Mouse (Mus musculus): Measurements from ENCODE around the gene Eomes. TPM values are rescaled to one million over a fixed set of nuclear protein-coding genes. Genes with fewer than 3 reads are reported as not detected.

The Eomes gene
- polyA plus RNA-seq, 1 experiment from 2014 or later: 0.06 TPM

DNA sequence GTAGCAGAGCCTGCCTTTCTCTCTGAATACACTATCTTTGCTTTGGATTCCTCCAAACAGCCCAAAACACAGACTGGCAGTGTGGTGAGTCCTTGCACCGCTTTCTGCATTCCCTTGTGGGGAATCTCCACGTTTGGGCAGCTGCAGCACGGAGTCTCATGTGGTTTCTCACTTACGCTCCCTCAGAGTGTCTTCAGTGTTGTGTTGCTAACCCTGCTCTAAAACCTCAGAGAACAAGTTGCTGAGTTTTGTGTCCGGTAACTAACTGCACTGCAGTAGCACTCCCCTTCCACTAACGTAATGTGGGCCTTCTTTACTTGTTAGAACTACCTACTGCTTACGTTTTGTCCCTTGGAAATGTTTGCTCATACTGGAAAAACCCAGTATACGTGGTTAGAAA is 41.1 kb downstream of the Eomes start:
- Histone ChIP-seq H3K4me2 (replicated peaks; ENCODE audit: low read depth, low read length) (no peak overlapping the region), H3K9ac (replicated peaks; ENCODE audit: low read depth) (no peak overlapping the region), H3K27ac (ENCODE audit: low read length) (no peak overlapping the region), H3K27me3 (replicated peaks; ENCODE audit: insufficient read depth, low read length) (no peaks in the 10 kb centered on the region), H3K36me3 (ENCODE audit: insufficient read depth, low read length) (peaks cover 7% of the 10 kb centered on the region; the same call in 1 of the 2 replicates), H3K4me3 (ENCODE audit: low read depth, low read length) (no peak overlapping the region), H3K9me3 (ENCODE audit: low read length) (no peaks in the 10 kb centered on the region), H3K4me1 (ENCODE audit: insufficient read depth, low read depth, low read length) (no peaks in the 10 kb centered on the region)
- ATAC-seq (no peak), DNase-seq (ENCODE audit: low spot score) (no peak)
- 60% methylated on average over 8 of the region's 8 CpGs for WGBS
- TF ChIP-seq CTCF (IDR thresholded peaks at IDR 0.05) (no peak), EP300 (IDR thresholded peaks at IDR 0.05) (no peak)

DNA sequence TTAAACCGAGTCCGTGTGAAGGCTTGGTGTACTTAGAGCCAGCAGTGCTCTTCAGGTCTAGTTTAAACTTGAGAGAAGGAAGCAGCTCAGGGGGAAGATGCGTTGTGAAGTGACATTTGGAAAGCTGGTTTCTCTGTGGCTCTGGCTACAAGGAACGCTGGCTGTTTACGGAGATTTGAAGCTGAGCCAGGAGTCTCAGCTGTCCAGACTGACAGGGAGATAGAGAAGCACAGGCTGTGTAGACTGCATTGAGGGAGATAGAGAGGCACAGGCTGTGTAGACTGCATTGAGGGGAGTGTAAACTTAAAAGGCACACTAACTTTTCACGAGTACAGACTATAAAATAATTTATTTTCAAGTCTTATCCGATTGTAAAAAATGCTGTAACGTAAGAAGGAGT is 42.0 kb downstream of the Eomes start:
- H3K4me2 ChIP-seq (replicated peaks; ENCODE audit: low read depth, low read length): no peak overlapping the region
- peaks cover 3% of the 10 kb centered on the region for H3K36me3 ChIP-seq (ENCODE audit: insufficient read depth, low read length)
- no peak overlapping the region for H3K27ac ChIP-seq (ENCODE audit: low read length)
- no peak overlapping the region for H3K9ac ChIP-seq (replicated peaks; ENCODE audit: low read depth)
- no peaks in the 10 kb centered on the region for H3K4me1 ChIP-seq (ENCODE audit: insufficient read depth, low read depth, low read length)
- ATAC-seq: 0 out of 2 replicates have a peak, but pooled peaks have one; percentile 30
- WGBS: 34% methylated on average over 8 of the region's 8 CpGs
- no peak for TF ChIP-seq EP300 (IDR thresholded peaks at IDR 0.05)
- no peak for TF ChIP-seq CTCF (IDR thresholded peaks at IDR 0.05)
- DNase-seq (ENCODE audit: low spot score): peak; percentile 60
- no peaks in the 10 kb centered on the region for H3K9me3 ChIP-seq (ENCODE audit: low read length)
- H3K4me3 ChIP-seq (ENCODE audit: low read depth, low read length): no peak overlapping the region
- H3K27me3 ChIP-seq (replicated peaks; ENCODE audit: insufficient read depth, low read length): no peaks in the 10 kb centered on the region

DNA sequence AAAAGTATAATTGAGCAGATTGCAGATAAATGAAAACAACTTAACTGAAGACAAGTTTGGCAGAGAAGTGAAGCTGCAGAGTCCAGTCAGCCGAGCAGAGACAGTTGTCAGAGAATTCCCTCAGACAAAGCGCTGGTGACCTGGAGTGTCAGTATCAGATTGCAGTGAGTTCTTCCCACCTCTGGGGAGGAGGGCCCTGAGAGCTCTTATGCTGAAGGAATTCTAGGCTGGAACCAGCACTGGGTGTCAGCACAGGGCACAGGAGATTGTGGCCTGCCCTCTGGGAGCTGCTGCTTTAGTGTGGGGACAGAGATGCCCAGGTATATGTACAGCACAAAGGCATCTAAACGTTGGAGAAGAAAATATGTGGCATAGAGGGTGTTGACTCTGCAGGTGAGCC is 42.8 kb downstream of the Eomes start:
- Histone ChIP-seq H3K4me1 (ENCODE audit: insufficient read depth, low read depth, low read length) (no peaks in the 10 kb centered on the region), H3K4me3 (ENCODE audit: low read depth, low read length) (no peak overlapping the region), H3K27ac (ENCODE audit: low read length) (no peak overlapping the region), H3K9ac (replicated peaks; ENCODE audit: low read depth) (no peak overlapping the region), H3K27me3 (replicated peaks; ENCODE audit: insufficient read depth, low read length) (no peaks in the 10 kb centered on the region), H3K9me3 (ENCODE audit: low read length) (no peaks in the 10 kb centered on the region), H3K36me3 (ENCODE audit: insufficient read depth, low read length) (peaks cover 8% of the 10 kb centered on the region), H3K4me2 (replicated peaks; ENCODE audit: low read depth, low read length) (no peak overlapping the region)
- ATAC-seq (no peak), DNase-seq (ENCODE audit: low spot score) (no peak)
- WGBS: 34% methylated on average over 3 of the region's 3 CpGs
- no peak for TF ChIP-seq EP300 (IDR thresholded peaks at IDR 0.05)
- no peak for TF ChIP-seq CTCF (IDR thresholded peaks at IDR 0.05)

DNA sequence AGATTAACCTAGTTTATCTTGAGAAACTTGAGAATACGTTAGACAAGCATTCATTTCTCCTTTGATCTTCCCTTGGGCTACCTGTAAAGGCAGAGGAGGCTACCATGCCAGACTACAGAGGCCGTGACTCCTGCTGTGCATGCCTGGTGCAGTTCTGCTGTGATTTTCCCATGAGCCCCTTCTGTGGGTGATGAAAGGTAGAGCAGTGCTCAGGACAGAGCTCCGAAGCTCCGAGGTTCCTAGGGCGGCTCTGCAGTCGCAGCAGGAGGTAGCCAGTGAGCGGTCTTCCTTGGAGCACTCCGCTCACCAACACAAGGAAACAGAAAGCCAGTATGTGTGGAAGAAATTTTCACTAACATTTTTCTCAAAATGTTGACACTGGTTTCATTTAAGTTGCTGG is 43.6 kb downstream of the Eomes start:
- Histone ChIP-seq H3K36me3 (ENCODE audit: insufficient read depth, low read length) (peaks cover 10% of the 10 kb centered on the region), H3K4me1 (ENCODE audit: insufficient read depth, low read depth, low read length) (no peaks in the 10 kb centered on the region), H3K27ac (ENCODE audit: low read length) (no peak overlapping the region), H3K4me3 (ENCODE audit: low read depth, low read length) (no peak overlapping the region), H3K4me2 (replicated peaks; ENCODE audit: low read depth, low read length) (no peak overlapping the region), H3K27me3 (replicated peaks; ENCODE audit: insufficient read depth, low read length) (no peaks in the 10 kb centered on the region), H3K9me3 (ENCODE audit: low read length) (no peaks in the 10 kb centered on the region), H3K9ac (replicated peaks; ENCODE audit: low read depth) (no peak overlapping the region)
- no peak for ATAC-seq
- 83% methylated on average over 8 of the region's 8 CpGs for WGBS
- no peak for DNase-seq (ENCODE audit: low spot score)
- TF ChIP-seq EP300 (IDR thresholded peaks at IDR 0.05) (no peak), CTCF (IDR thresholded peaks at IDR 0.05) (no peak)

DNA sequence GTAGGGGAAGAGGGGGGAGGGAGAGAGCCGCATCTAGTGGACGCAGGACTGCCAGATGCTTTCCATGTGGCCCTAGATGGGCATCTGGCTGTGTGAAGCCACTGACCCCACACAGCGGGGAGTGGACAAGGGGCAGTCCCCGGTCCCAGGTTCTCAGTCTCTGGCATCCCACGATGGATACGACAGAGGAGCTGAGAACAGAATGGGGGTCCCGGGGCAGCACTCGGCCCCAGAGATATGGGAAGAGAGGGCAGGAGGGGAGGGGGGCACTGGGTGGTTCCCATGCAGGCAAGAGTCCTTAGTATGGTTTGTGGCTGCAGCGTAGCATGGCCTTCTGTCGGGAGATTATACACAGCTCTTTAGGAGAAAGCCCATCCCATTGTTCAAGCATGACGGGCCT is 45.7 kb downstream of the Eomes start:
- no peak overlapping the region for H3K4me2 ChIP-seq (replicated peaks; ENCODE audit: low read depth, low read length)
- no peak overlapping the region for H3K9ac ChIP-seq (replicated peaks; ENCODE audit: low read depth)
- no peak for DNase-seq (ENCODE audit: low spot score)
- H3K4me3 ChIP-seq (ENCODE audit: low read depth, low read length): no peak overlapping the region
- H3K27me3 ChIP-seq (replicated peaks; ENCODE audit: insufficient read depth, low read length): no peaks in the 10 kb centered on the region
- WGBS: 89% methylated on average over 11 of the region's 11 CpGs
- H3K4me1 ChIP-seq (ENCODE audit: insufficient read depth, low read depth, low read length): no peaks in the 10 kb centered on the region
- ATAC-seq: no peak
- TF ChIP-seq EP300 (IDR thresholded peaks at IDR 0.05) (no peak), CTCF (IDR thresholded peaks at IDR 0.05) (no peak)
- H3K9me3 ChIP-seq (ENCODE audit: low read length): no peaks in the 10 kb centered on the region
- H3K27ac ChIP-seq (ENCODE audit: low read length): no peak overlapping the region
- H3K36me3 ChIP-seq (ENCODE audit: insufficient read depth, low read length): peaks cover 19% of the 10 kb centered on the region

DNA sequence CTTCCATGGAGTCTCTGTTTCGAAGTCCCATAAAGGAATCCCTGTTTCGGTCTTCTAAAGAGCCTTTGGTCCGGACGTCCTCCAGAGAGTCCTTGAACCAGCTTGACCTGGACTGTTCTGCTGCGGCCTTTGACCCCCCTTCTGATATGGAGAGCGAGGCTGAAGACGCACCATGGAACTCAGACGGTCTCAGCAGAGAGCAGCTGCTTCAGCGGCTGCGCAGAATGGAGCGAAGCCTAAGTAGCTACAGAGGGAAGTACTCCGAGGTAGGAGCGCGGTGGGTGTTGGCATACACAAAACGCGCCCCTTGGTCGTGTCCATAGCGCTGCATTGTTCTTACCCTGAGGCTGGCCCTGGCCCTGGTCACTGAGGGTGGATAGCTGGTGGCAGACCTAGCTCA is 49.0 kb downstream of the Eomes start:
- H3K4me3 ChIP-seq (ENCODE audit: low read depth, low read length): no peak overlapping the region
- no peak for ATAC-seq
- H3K27me3 ChIP-seq (replicated peaks; ENCODE audit: insufficient read depth, low read length): no peaks in the 10 kb centered on the region
- TF ChIP-seq EP300 (IDR thresholded peaks at IDR 0.05) (no peak), CTCF (IDR thresholded peaks at IDR 0.05) (no peak)
- no peak overlapping the region for H3K27ac ChIP-seq (ENCODE audit: low read length)
- no peak overlapping the region for H3K4me2 ChIP-seq (replicated peaks; ENCODE audit: low read depth, low read length)
- no peaks in the 10 kb centered on the region for H3K4me1 ChIP-seq (ENCODE audit: insufficient read depth, low read depth, low read length)
- WGBS: 85% methylated on average over 18 of the region's 18 CpGs
- H3K9me3 ChIP-seq (ENCODE audit: low read length): no peaks in the 10 kb centered on the region
- no peak overlapping the region for H3K9ac ChIP-seq (replicated peaks; ENCODE audit: low read depth)
- DNase-seq (ENCODE audit: low spot score): no peak
- H3K36me3 ChIP-seq (ENCODE audit: insufficient read depth, low read length): peaks cover 31% of the 10 kb centered on the region

DNA sequence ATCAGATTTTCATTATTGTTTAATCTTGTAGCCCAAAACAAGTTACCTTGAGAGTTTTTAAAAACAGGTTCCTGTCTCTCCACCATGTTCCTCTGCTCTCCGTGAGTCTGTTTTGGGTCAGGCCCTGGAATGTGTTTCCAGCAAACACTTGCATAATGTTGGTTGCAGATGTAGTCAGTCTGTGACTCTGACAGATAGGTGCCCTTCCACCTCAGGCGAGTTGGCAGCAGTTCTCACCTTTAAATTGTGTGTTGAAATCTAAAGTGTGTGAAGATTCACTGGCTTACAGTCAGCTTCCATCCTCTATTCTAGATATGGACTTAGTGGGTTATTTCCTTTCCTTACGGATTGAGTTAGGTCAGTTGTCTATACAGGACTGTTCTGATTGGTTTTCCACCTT is 51.8 kb downstream of the Eomes start:
- no peak for ATAC-seq
- H3K36me3 ChIP-seq (ENCODE audit: insufficient read depth, low read length): peaks cover 41% of the 10 kb centered on the region

More for the DNA sequence above, 51.8 kb downstream of the Eomes start:
- Histone ChIP-seq H3K4me1 (ENCODE audit: insufficient read depth, low read depth, low read length) (no peaks in the 10 kb centered on the region), H3K4me3 (ENCODE audit: low read depth, low read length) (no peak overlapping the region), H3K27me3 (replicated peaks; ENCODE audit: insufficient read depth, low read length) (no peaks in the 10 kb centered on the region), H3K27ac (ENCODE audit: low read length) (no peak overlapping the region), H3K4me2 (replicated peaks; ENCODE audit: low read depth, low read length) (no peak overlapping the region), H3K9me3 (ENCODE audit: low read length) (no peaks in the 10 kb centered on the region), H3K9ac (replicated peaks; ENCODE audit: low read depth) (no peak overlapping the region)
- WGBS: 72% methylated on average over 3 of the region's 3 CpGs
- TF ChIP-seq EP300 (IDR thresholded peaks at IDR 0.05) (no peak), CTCF (IDR thresholded peaks at IDR 0.05) (no peak)
- DNase-seq (ENCODE audit: low spot score): no peak

Data from lung, postnatal 0 days (tissue).